Mouse (Mus musculus) CH12F3 (cell line): ENCODE measurements around the gene Kcnk5.

Experiments
- in situ Hi-C: fragments of 300-500 bp; cut with MboI; formaldehyde crosslinking; loops from 2 replicates; pipeline ENCODE4 v1.14.3; 2020; ENCODE audit warnings: low sequenced_read_pairs

Kcnk5 gene

DNA sequence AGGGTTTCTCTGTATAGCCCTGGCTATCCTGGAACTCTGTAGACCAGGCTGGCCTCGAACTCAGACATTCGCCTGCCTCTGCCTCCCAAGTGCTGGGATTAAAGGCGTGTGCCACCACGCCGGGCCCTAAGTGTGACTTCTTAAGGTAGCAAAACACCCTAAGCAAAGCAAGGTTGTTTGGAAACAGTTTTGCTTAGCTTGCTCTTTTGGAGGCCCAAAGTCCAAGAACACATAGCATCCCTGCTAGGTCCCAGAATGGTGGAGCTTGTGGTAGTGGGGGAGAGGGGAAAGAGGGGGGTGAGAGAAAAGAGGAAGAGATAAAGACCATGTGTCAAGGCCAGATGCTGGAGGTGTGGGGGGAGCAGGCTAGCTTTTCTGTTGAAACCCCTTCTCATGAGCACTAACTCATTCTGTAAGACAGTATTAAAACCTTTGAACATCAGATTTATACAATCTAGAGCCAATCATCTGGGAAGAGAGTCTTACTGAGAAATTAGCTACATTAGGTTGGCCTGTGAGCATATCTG, 21.1 kb upstream of the Kcnk5 start:
- in situ Hi-C loops = no loop called here

DNA sequence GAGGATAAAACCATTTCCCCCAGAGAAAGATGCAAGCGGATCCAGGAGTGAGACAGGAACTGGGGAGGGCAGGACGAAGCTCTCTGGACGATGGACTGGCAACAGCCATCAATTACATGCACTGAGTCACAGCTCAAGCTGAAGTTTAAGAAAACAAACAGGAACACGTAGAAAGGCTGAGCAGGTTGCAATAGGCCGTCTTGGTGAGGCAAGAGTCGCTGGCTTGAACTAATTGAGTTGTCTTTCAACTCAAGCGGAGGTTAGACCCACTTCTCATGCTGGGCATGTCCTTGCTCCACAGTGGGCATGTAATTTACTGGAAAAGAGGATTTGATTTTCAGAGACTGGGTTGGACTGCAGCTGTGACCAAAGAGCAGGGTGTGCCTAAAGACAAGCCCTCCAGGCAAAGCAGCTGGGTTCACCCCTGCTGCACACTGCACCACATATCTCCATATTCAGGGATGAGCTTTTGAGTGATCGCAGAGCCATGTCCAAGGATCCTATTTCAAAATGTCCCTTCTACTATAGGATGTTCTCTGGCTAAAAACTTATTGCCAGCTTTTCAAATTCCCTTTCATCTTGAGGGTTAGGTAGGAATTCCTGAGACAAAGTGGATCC, 19.6 kb upstream of the Kcnk5 start:
- in situ Hi-C loops = no loop called here

DNA sequence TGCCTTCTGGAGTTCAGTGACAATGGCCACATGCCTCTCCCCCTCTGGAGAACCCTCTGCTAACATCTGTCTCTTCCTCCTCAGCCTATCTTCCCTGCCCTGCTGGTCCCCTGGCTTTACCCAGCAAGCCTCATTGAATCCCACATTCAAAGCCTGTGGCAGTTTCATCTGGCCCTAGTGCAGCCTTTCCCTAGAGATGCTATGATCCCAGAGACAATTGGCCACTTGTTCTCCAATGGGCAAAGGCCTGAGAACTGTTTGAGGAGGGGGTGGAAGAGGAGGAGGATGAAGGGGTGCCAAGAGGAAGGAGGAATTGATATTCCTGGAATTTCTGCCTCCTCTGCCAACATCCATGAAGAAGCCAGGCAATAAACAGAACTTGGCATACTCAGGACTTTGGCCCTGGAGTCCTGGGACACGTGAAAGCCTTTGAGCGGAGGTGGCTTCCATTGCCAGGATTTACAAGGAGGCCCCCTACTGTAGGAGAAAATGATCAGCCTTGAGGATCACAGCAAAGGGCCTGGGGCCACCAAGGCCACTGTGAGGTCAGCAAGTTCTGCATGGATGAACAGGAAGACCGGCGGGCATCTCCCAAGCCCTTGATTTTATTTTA, 11.6 kb upstream of the Kcnk5 start:
- in situ Hi-C loops = no loop called here

DNA sequence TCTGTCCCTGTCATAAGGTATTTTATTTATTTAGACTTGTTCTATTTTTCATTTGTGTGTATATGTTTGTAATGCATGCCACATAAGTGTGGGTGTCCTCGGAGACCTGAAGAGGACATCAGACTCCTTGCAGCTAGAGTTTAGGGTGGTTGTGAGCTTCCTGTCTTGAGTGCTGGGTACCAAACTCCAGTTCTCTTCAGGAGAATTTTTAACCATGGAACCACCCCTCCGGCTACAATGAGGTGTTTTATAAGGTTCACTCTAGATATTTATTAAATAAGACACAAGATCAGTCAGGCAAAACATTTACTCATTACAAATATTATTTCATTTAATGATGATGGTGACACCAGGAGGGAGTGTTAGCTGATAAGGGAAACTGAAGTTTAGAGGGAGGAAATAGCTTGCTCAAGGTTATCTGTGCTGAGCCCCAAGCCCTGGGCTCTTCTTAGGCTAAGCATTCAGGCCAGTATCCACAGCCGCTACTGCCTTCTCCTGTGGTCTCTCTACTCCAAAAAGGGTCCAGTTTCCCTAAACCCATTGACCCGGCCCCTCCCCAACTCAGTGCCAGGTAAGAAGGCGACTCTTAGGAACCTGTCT, 9.6 kb upstream of the Kcnk5 start:
- in situ Hi-C loops = no loop called here

DNA sequence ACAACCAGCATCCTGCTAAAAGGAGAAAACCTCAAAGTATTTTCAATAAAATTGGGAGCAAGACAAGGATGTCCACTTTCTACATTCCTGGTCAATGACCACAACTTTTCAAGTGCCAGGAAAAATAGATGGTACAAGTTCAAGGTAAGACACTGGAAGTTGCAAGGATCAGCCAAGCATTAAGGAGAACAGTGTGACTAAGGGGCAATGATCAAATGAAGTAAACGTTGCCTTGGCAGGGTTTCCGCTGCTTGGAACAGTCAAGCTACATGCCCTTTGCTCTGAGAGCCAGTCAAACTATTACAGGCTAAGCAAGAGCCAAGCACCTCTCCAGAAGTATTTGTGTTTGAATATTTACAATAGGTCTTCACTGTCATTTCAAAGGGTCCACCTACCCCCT, 8.1 kb upstream of the Kcnk5 start:
- in situ Hi-C loops = no loop called here

DNA sequence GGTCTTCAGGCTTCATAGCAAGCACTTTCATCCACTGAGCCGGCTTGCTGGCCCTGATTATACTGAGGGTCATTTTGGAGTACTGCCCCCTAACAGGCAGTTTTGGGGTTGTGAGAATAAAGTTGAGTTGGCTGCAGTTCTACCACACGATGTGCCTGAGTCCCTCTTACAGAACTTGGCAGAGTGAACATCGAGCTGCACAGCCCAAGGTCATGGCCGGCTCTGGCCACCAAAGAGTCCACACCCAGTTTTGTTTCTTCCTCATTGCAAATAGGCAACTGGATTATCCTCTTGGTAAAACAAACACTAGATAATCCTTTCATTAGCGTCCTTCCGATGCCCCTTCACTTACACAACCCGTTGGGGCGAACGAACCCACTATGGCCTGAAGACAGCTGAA, 3.8 kb upstream of the Kcnk5 start:
- in situ Hi-C loops = no loop called here

DNA sequence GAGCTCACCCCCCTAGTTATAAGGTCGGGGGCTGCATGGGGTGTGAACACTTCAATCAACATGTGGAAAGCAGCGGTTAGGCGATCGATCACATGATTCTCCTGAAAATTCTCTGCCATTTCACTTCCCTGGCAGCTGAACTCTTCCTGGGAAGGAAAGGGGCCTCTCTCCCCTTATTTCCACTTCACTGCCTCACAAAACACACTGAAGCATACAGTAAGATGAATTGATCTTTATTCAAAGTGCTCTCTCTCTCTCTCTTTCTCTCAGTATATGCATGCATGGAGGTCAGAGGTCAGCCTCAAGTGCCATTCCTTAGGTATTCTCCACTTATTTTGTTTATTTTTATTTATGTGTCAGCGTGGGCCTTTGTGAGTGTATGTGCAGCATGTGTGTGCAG, 2.1 kb upstream of the Kcnk5 start:
- in situ Hi-C loops = no loop called here

DNA sequence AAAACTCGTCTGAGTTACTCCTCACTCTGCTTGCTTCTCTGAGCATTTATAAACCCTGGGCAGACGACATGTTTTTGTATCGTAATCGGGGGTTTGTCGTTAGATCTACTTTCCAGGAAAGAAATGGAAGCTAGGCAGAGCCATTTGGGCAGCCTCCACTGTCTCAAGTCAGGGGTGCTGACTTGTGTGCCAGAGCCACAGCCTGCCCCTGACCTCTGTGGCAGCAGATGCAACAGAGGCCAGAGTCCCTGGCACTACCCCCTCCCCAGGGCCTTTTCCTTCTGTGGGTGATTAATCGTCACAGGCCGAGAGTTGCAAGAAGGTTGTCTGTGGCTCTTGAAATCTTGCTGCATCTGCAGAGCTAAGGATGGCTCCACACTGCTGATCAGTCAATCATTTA, 987 bp upstream of the Kcnk5 start:
- in situ Hi-C loops = no loop called here

DNA sequence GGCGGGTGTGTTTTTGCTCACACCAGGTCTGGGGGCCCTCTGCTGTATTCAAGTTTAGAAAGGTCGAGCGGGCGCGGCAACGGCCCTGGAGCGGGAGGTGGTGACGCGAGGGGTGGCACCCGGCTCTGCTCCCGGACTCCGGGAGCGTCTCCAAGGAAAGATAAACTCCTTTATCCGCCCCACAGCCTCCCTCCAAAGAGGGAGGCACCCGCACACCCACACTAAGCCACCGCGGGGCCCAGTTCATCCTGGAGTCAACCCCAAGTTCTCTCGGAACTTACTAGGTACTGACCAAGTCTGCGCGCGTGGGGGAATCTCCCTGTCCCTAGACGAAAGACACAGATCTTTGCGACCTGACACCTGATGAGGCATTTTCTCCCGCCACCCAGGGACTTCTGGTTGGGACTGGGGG, 852 bp downstream of the Kcnk5 start:
- in situ Hi-C loops = no loop called here

DNA sequence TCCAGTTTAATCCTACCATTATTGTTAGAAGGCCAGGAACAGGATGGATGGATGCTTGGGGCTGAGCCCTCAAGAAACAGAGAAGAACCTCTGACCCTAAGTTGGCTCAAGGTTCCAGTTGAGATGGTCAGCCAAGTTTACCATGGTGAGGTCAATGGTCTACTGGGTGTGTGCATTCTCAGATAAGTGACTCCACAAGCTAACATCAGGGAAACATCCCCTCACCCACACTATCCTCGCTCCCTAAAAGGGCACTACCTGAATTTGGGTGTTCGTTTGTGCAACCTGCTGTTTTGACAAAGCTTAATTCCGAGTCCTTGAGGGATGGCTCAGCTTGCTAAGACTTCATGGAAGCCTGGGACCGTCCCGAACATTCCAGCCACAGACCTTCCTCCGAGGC, 1.3 kb downstream of the Kcnk5 start:
- in situ Hi-C loops = no loop called here

DNA sequence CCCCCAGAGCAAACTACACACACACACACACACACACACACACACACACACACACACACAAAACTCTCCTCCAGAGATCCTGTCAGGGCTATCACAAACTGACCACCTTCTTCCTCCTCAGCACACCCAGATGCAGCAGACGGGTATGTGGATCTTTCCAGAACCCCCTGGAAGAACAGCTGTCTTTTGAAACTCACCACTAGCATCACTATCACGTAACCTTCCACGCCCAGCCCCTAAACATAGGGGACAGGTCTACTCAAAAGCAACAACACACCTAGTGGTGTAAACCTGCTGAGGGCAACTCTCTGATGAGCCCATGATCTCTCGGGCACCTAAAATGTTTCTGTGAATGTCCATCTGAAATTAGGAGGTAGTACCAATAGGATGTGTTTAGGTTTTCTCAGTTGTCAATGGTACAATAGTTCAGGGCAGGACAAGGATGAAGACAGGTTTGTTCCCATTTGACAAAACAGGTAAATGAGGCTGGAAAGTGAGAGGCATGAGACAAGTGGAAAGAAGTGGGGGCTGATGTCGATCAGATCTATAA, 1.8 kb downstream of the Kcnk5 start:
- in situ Hi-C loops = no loop called here

DNA sequence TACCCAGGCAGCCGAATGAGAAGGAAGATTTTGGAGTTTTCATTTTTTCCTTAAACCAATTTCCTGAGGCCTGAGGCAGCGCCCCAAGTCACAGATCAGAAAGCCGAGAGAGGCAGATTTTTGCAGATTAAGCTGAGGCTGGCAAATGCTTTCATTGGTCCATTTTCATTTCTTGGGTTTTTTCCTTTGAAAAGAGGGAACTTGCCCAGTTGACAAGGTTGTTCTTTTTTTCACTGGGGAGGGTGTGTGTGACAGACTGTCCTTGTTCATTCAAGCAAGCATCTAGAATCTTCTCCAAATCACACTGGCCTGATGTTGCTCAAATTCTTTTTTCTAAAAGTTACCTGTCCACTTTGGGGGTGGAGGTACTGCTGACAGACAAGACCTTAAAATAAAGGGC, 2.5 kb downstream of the Kcnk5 start:
- in situ Hi-C loops = no loop called here

DNA sequence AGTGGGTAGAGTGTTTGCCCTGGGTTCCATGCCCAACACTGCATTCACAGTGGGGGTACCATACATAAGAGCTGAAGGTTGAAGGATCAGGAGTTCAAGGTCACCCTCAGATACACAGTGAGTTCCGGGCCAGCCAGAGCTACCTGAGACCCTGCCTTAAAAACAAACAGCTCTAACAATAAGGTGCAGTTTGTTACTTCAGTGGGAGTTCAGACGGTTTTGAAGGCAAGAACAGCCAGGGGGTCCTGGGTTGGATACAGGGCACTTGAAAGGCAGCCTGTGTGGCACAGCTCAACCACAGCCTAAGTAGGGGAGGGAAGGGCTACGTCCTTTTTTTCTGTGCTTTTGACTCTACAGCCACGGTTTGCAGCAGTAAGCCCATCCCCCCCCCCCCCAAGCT, 3.0 kb downstream of the Kcnk5 start:
- in situ Hi-C loops = no loop called here

DNA sequence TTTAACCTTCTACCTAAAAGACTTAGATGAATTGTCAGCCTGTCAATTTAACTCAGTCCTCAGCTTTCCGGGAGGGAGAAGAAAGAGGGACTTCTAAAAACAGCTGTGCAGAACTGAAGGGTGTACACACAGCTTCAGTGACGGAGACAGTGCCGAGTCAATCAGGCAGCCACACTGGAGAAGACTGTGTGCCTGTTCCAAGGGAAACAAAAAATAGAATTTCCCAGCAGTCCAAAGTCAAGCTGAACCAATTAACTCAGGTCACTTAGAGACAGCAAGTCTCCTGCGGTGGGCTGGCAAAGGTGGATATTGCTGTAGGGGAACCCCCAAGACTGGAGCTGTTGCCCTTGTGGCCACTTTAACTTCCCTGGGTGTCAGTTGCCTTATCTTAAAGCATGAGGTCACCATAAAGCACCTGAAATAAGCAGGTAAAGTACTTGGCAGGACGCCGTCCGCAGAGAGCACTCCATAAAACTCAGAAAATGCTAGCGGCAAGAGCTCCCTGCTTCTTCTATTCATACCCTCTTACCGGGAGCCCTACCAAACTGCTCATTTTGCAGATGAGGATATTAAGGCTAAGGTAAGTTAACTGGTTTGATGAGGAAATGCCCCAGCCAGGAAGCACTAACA, 4.0 kb downstream of the Kcnk5 start:
- in situ Hi-C loops = no loop called here

DNA sequence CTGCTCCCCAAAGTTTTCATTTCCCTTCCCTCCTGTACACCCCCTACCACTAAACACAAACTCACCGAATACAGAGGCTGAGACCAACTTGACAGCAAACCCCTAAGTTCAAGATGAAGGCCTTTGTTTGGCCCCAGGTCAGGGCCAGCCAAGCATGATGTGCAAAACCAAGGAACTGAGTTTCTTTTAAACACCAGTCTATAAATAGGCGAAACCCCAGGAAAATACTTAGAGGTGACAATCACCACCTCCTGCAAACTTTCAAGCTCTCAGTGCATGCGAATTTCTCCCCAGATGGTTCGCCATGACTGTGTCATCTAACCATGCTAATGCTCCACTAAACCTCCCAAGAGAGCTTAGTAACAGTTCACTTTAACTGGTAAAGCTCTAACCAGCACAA, 5.9 kb downstream of the Kcnk5 start:
- in situ Hi-C loops = no loop called here

DNA sequence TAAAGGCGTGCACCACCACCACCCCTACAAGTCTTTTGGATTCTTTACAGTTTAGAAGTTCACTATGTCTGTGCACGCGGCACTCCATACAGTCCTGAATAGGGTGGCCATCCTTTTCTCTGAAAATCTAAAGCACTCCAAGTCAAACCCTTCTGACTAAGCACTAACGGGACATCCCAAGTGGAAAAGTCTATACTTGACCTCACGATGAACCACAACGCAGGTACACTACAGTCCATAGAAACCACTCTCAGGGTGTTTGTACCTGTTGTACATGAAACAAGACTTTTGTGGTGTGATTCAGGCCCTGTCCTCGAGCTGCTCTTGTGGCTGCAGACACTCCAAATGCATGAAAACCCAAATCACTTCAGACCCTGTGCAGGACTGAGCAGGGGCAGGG, 6.5 kb downstream of the Kcnk5 start:
- in situ Hi-C loops = no loop called here

DNA sequence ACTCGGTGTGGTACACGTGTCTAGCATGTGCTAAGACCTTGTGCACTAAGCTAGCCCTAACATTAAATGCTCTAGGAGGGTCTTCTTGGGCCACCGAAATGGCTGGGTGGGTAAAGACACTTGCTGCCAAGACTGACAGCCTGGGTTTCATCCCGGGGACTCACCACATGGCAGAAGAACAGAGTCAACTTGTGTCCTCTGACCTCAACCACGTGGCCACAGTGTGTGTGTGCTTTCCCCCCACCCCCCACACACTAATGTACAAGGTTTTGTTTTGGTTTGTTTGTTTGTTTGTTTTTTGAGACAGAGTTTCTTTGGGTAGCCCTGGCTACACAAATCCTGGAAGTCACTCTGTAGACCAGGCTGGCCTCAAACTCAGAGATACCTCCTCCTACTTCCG, 6.9 kb downstream of the Kcnk5 start:
- in situ Hi-C loops = no loop called here

DNA sequence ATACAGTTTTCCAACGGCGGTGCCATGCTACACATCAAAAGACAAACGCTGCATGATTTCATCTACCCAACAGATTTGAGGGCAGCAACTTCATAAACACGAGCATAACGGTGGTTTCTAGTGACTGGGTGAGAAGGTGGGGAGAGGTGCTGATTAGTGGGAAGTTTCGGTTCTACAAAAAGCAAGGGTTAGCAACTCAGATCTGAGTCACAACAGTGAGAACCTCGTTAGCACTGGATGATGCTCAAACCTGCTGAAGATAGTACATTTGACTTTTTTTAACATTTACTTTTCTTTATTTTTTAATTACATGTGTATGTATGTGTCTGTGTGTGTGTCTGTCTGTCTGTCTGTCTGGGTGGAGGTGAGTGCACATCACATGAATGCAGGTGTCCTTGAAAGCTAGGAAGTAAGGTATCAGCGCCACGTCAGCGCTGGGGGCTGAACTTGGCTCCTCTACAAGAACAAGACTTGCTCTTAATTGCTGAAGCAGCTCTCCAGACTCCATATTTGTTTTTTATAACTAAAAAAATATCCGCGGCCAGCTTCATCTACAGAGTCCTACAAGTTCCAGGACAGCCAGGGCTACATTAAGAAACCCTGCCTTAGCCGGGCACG, 7.6 kb downstream of the Kcnk5 start:
- in situ Hi-C loops = no loop called here

DNA sequence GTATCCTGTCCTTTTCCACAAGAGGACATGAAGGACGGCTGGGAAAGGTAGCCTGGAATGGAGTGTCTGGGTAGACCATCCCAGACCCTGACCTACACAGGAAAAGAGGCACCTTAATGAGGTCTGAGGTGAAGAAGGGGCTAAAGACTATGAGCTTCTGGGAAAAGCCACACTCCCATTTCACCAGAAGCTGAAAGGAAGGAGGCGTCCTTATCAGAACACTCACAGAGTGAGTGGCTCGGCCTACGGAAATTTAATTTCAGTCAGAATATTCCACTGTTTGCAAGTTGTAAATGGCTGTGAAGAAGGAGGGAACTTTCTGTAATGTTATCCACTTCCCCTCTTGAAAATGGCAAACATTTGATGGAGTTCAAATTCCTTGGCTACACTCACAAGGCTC, 8.7 kb downstream of the Kcnk5 start:
- in situ Hi-C loops = no loop called here

DNA sequence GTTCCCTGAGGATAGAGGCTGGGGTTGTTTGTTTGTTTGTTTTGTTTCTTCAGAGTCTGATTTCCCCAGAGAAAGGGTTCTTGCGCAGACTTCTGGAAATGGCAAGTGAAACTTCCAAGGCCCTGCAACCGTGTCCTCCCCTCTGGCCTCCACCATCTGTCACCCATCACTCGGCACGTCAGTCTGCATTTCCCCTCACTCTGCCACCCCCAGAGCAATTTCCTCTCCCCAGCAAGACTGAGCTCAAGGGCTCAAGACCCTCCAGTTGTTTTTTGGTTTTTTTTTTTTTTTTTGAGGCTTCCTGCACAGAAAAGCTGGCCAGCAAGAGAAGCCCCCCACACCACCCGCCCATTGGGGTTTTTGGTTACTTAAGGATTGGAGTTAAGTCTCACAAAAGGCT, 9.1 kb downstream of the Kcnk5 start:
- in situ Hi-C loops = no loop called here

DNA sequence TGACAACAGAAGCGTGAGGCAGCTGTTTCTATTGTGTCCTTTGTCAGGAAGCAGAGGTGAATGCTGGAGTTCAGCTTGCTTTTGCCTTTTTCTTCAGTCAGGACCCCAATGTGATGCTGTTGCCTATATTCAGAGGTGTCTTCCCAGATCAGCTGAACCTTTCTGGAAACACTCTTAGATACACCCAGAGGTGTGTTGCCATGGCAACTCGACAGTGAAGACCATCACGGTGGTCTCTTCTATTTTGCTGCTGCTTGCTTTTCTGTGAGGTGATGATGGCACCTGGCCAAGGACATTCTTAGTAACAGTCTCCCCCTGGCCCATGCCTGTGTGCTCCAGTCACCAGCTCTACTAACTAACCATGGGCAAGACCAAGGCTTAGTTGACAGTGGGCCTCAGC, 9.8 kb downstream of the Kcnk5 start:
- in situ Hi-C loops = no loop called here
